Mouse (Mus musculus): Measurements from ENCODE around the gene Acyp1. TPM values are rescaled to one million over a fixed set of nuclear protein-coding genes. Genes with fewer than 3 reads are reported as not detected.

Acyp1 gene
- total RNA-seq (2023) = 10.3 and 13.6 TPM in 2 replicates

GRCm38 (mm10) chr12:85287809-85288485 lies at the start of gene Acyp1:
Gene Acyp1 (minus strand): TSS chr12:85288438.

GRCm38 (mm10) chr12:85288486-85289156 lies 383 bp upstream of the Acyp1 start, which contains the start of gene Zc2hc1c:
Gene Zc2hc1c (plus strand): TSS chr12:85288591.

GRCm38 (mm10) chr12:85270319-85270718 lies 17.9 kb downstream of the Acyp1 start, which contains the start of gene Mlh3:
Gene Mlh3 (minus strand): TSS chr12:85270599.

Other genes with a start within 250 kb of the Acyp1 start
- 3.4 and 3.8 TPM in 2 replicates for gene Prox2, start 177.7 kb downstream of the Acyp1 start, total RNA-seq (2023)
- 357 and 450 TPM in 2 replicates for gene Dlst, start 177.6 kb downstream of the Acyp1 start, total RNA-seq (2023)
- not detected in 2 replicates for gene Rps6kl1, start 137.2 kb downstream of the Acyp1 start, total RNA-seq (2023)
- gene Pgf, start 110.6 kb downstream of the Acyp1 start, total RNA-seq (2023) = 0.66 TPM in 1 of 2 replicates, not detected in the other
- 85.0 and 86.4 TPM in 2 replicates for gene Eif2b2, start 69.0 kb downstream of the Acyp1 start, total RNA-seq (2023)
- gene Mlh3, start 17.8 kb downstream of the Acyp1 start, total RNA-seq (2023) = 2.6 and 3.0 TPM in 2 replicates
- not detected in 2 replicates for gene Zc2hc1c, start 153 bp upstream of the Acyp1 start, total RNA-seq (2023)
- gene Nek9, start 50.9 kb upstream of the Acyp1 start, total RNA-seq (2023) = 49.7 and 62.4 TPM in 2 replicates
- 192 and 196 TPM in 2 replicates for gene Tmed10, start 86.4 kb upstream of the Acyp1 start, total RNA-seq (2023)
- 2,012 and 2,637 TPM in 2 replicates for gene Fos, start 185.5 kb upstream of the Acyp1 start, total RNA-seq (2023)